Mouse (Mus musculus): Measurements from ENCODE around the gene Fam193a. TPM values are rescaled to one million over a fixed set of nuclear protein-coding genes. Genes with fewer than 3 reads are reported as not detected.

Gene Fam193a
- polyA plus RNA-seq (2015; fragmentation: Illumina TruSeq; extraction: RNeasy Lipid Tissue Mini Kit (QIAGEN cat#74804); ENCODE audit: insufficient read depth, low replicate concordance), result 33.6 TPM

DNA sequence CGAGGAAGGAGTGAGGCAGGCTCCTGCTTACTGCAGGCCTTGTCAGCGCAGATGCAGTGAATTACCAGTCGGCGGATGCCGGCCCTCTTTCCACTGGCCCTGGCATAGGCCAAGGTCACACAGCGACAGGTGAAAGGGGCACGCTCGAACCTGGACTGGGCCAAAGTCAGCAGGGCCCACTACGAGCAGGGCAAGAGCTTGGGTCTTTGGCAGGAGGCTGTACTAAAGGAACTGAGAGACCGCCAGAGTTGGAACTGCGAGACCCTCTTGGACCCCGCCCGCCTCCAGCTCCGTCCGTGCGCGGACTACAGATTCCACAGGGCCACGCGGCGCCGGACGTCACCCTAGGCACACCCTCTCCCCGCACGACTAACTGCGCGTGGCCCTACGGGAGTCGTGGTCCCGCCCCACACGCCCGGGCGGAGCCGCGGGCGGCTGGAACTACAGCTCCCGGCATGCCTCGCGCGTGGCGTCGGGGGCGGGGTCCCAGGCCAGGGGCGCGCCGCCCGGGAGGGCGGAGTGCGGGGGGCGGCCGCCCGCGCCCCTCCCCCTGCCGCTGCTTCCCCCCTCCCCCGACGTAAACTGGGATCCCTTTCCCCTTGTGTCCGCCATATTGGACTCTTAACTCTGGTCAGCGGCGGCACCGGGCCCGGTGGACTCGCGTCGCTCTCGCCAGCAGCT lies at the start of gene Fam193a:
TSS of gene Fam193a (plus strand) at position 593 of the 681 bp plus-strand sequence.

DNA sequence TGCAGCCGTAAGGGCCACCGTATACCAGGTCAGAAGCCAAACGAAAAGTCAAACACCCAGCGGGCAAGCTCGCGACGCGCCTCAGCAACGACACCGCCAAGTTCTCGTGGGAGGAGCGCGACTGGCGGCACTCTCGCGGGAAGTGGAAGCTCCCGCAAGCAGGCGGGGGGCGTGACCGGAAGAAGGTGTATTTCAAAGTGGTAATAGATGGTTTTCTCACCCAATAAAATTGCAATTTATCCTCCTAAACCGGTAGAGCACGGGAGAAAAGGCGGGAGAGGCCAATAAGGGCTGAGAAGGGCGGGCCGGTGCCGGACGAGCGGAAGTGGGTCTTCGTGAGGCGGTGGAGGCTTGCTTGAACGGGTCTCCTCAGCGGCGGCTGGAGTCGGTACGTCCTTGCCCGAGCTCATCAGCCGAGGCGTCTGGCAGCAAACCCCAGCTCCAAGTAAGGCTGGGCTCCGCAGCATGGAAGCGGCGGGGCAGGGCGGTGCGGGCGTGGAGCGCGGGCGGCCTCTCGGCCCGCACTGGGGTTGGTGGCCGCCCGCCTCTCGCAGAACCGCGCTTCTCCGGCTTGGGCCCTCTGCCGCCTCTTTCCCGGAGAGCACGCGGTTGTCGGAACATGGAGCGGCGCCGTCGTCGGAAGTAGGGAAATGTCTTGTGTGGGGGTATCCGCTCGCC lies 33.5 kb upstream of the Fam193a start, which contains the start of gene Rnf4:
TSS of gene Rnf4 (plus strand) at position 193 of the 678 bp plus-strand sequence.

DNA sequence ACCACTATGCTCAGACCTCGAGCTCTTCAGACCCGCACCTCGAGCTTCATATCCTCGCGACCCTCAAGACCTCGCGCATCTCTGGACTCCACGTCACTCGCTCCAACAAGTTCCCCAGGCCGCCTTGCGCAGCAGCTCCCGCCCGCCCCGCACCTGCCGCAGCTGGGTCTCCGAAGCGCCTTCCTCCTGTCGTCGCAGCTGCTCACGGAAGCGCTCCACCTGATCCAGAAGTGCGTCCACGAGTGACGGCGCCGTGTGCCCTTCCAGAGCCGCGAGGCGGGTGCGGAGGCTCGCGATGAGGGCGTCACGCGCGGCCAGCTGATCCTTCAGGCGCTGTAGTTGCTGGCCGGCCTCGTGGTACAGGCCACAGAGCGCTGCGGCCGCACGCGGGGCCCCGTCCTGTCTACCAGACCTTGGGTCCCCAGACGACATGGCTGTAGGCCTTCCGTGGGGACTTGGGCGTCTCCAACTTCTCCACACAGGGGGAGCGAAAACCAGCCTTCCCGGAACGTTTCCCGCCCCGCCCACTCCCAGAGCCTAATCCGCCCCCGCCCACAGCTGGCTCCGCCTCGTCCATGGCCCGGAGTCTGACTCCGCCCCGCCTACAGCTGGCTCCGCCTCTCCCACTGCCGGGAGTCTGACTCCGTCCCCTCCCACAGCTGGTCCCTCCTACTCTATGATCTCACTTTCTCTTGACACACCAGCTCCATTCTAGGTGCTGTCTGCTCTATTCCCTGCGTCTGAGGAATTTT lies 143.9 kb downstream of the Fam193a start, which contains the start of gene Tnip2:
TSS of gene Tnip2 (minus strand) at position 526 of the 752 bp plus-strand sequence.

DNA sequence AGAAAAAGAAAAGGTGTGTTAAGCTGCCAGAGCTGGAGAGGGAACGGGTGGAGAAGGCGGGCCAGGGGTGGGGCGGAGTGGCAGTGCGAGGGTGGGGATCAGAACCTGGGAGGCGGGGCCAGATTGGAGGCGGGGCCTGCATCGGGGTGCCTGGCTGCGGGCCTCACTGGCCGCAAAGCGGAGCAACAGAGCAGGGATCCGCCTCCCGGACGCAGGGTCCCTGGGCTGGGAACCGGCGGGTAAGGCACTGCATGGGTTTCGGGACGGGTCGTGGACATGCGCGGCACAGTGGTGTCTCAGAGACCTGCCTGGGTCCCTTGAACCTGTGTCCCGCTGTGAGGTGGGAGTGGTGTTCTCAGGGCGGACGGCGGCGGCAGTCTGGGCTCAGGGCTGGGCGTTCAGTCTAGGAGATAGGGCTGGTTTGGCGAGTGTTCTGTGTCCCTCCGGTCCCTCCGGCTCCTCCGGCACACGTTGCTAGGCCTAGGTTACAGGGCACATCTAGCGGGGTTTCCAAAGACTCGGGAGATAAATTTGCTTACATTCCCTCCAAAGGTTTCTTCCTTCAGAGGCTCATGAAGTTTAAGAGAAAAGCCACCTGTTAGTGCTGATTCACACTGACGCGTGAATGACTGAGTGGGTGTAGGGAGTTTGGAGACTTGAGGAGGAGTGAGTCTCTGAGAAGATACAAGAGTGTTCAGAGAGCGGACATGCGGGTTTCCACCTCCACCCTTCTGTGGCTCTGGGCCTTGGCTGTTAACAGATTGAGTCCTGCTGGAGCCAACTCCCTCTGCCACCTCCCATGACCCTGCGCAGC lies 156.1 kb downstream of the Fam193a start, which contains the start of gene Sh3bp2:
TSS of gene Sh3bp2 (plus strand) at position 176 of the 814 bp plus-strand sequence.

Other genes starting within 250 kb of the Fam193a start
- gene Poln, start 200.5 kb upstream of the Fam193a start, polyA plus RNA-seq (2015; fragmentation: Illumina TruSeq; extraction: RNeasy Lipid Tissue Mini Kit (QIAGEN cat#74804); ENCODE audit: insufficient read depth, low replicate concordance), result 1.8 TPM
- 58.6 TPM for gene Haus3, start 200.4 kb upstream of the Fam193a start, polyA plus RNA-seq (2015; fragmentation: Illumina TruSeq; extraction: RNeasy Lipid Tissue Mini Kit (QIAGEN cat#74804); ENCODE audit: insufficient read depth, low replicate concordance)
- gene Mxd4, start 182.2 kb upstream of the Fam193a start, polyA plus RNA-seq (2015; fragmentation: Illumina TruSeq; extraction: RNeasy Lipid Tissue Mini Kit (QIAGEN cat#74804); ENCODE audit: insufficient read depth, low replicate concordance), result 69.8 TPM
- 1.8 TPM for gene Zfyve28, start 81.5 kb upstream of the Fam193a start, polyA plus RNA-seq (2015; fragmentation: Illumina TruSeq; extraction: RNeasy Lipid Tissue Mini Kit (QIAGEN cat#74804); ENCODE audit: insufficient read depth, low replicate concordance)
- gene Cfap99, start 81.3 kb upstream of the Fam193a start, polyA plus RNA-seq (2015; fragmentation: Illumina TruSeq; extraction: RNeasy Lipid Tissue Mini Kit (QIAGEN cat#74804); ENCODE audit: insufficient read depth, low replicate concordance), result not detected
- 121 TPM for gene Rnf4, start 33.6 kb upstream of the Fam193a start, polyA plus RNA-seq (2015; fragmentation: Illumina TruSeq; extraction: RNeasy Lipid Tissue Mini Kit (QIAGEN cat#74804); ENCODE audit: insufficient read depth, low replicate concordance)
- 32.8 TPM for gene Tnip2, start 144.1 kb downstream of the Fam193a start, polyA plus RNA-seq (2015; fragmentation: Illumina TruSeq; extraction: RNeasy Lipid Tissue Mini Kit (QIAGEN cat#74804); ENCODE audit: insufficient read depth, low replicate concordance)
- 43.5 TPM for gene Sh3bp2, start 155.9 kb downstream of the Fam193a start, polyA plus RNA-seq (2015; fragmentation: Illumina TruSeq; extraction: RNeasy Lipid Tissue Mini Kit (QIAGEN cat#74804); ENCODE audit: insufficient read depth, low replicate concordance)
- gene Add1, start 203.7 kb downstream of the Fam193a start, polyA plus RNA-seq (2015; fragmentation: Illumina TruSeq; extraction: RNeasy Lipid Tissue Mini Kit (QIAGEN cat#74804); ENCODE audit: insufficient read depth, low replicate concordance), result 185 TPM

Measured in spleen, adult 10 weeks (tissue).